Mouse (Mus musculus) splenic B cell, adult 2 months (primary cell): ENCODE data around the gene Tgfb3.
A peak's percentile ranks its signal among the peaks of the same experiment; 100 is the strongest.

Source experiments
- DNase-seq: peaks from one replicate; pipeline ENCODE4 v3.0.0-alpha.2; 2011; ENCODE audit warnings: low read depth, low spot score
- H3K27me3 ChIP-seq: 2 replicates; pipeline ENCODE4 v1.6.1; 2012; ENCODE audit warnings: mild to moderate bottlenecking, low read length, moderate library complexity, mixed read lengths; ENCODE audit not compliant: control insufficient read depth, poor library complexity, insufficient read depth, severe bottlenecking
- H3K36me3 ChIP-seq: 2 replicates; pipeline ENCODE4 v1.6.1; 2012; ENCODE audit warnings: mild to moderate bottlenecking, low read length, moderate library complexity, mixed read lengths; ENCODE audit not compliant: control insufficient read depth, poor library complexity, insufficient read depth, severe bottlenecking

Gene Tgfb3

GRCm38 (mm10) chr12:86071432-86071831, 7.4 kb downstream of the Tgfb3 start:
- H3K27me3 ChIP-seq = no peaks in the 10 kb centered on the region
- no peak for DNase-seq
- no peaks in the 10 kb centered on the region for H3K36me3 ChIP-seq

GRCm38 (mm10) chr12:86064796-86065195, 14.0 kb downstream of the Tgfb3 start:
- no peak for DNase-seq
- H3K36me3 ChIP-seq = no peaks in the 10 kb centered on the region
- H3K27me3 ChIP-seq = no peaks in the 10 kb centered on the region

- no peaks in the 10 kb centered on the region for H3K27me3 ChIP-seq
- H3K36me3 ChIP-seq = no peaks in the 10 kb centered on the region
- no peak for DNase-seq
These were observed 19.5 kb downstream of the Tgfb3 start for GRCm38 (mm10) chr12:86059341-86059740.

DNA sequence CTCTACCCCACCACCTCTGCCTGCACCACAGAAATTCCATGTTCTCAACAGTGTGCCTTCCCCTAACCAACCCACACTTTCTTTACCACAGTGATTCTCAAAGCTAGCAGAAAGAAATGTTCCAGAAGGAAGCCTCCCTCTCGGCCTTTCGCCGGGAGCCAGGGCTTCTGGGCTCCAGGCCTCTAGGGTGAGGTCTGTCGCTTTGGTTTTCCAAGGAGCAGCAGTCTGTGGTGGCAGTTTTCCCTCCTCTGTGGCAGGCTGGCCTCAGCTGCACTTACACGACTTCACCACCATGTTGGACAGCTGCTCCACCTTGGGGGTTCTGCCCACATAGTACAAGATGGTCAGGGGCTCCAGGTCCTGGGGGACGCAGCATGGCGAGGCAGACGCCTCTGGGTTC, 21.3 kb downstream of the Tgfb3 start:
- Histone ChIP-seq H3K27me3 (no peaks in the 10 kb centered on the region), H3K36me3 (no peaks in the 10 kb centered on the region)
- DNase-seq = no peak

- no peaks in the 10 kb centered on the region for H3K27me3 ChIP-seq
- no peaks in the 10 kb centered on the region for H3K36me3 ChIP-seq
- DNase-seq = no peak
These were observed 21.9 kb downstream of the Tgfb3 start for GRCm38 (mm10) chr12:86056976-86057375.

- no peaks in the 10 kb centered on the region for H3K27me3 ChIP-seq
- no peak for DNase-seq
- H3K36me3 ChIP-seq = no peaks in the 10 kb centered on the region
These were observed 23.5 kb downstream of the Tgfb3 start for GRCm38 (mm10) chr12:86055306-86055705.

DNA sequence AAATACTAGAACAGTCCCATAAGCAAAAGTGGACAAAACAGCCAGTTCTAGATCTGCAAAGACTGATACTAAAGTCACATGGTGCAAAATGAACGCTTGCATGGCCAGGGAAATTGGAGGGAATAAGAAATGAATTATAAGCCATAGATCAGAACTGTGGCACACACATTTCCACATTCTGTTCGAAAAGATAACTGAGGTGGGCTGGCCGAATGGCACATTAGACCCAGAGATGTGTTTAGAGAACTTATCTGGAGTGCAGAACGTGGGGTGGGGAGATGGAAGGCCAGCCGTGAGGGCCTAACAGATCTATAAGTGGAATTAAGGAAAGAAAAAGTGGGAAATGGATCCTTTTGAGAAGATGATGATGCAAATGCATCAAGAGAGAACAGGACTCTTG, 27.4 kb downstream of the Tgfb3 start:
- DNase-seq = no peak
- no peaks in the 10 kb centered on the region for H3K27me3 ChIP-seq
- no peaks in the 10 kb centered on the region for H3K36me3 ChIP-seq

DNA sequence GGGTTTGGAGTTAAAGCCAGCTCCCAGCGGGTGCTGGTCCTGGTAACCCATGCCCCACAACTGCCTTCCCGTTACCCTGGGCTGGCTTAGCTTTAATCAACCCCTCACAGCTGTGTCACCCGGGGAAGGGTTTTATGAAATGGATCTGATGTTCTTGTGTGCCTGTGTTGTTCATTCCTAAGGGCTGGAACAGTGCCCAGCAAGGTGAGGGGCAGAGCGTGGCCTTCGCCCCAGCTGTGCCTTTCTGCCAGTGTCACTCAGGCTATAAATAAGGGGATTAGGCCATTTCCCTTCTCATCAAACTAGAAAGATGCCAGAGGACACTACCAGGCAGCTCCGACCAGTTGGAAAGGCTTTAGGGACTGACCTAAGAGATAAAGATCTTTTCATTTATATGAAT, 29.0 kb downstream of the Tgfb3 start:
- DNase-seq = no peak
- Histone ChIP-seq H3K27me3 (no peaks in the 10 kb centered on the region), H3K36me3 (no peaks in the 10 kb centered on the region)

GRCm38 (mm10) chr12:86047376-86047775, 31.5 kb downstream of the Tgfb3 start:
- Histone ChIP-seq H3K36me3 (no peaks in the 10 kb centered on the region), H3K27me3 (no peaks in the 10 kb centered on the region)
- DNase-seq = peak; percentile 65

GRCm38 (mm10) chr12:86046776-86047175, 32.1 kb downstream of the Tgfb3 start:
- H3K36me3 ChIP-seq = no peaks in the 10 kb centered on the region
- peak; percentile 17 for DNase-seq
- H3K27me3 ChIP-seq = no peaks in the 10 kb centered on the region

GRCm38 (mm10) chr12:86046141-86046540, 32.7 kb downstream of the Tgfb3 start:
- H3K36me3 ChIP-seq = no peaks in the 10 kb centered on the region
- peak; percentile 60 for DNase-seq

GRCm38 (mm10) chr12:86039751-86040150, 39.1 kb downstream of the Tgfb3 start:
- Histone ChIP-seq H3K36me3 (no peaks in the 10 kb centered on the region), H3K27me3 (no peaks in the 10 kb centered on the region)
- DNase-seq = no peak

More at GRCm38 (mm10) chr12:86046141-86046540, 32.7 kb downstream of the Tgfb3 start:
- H3K27me3 ChIP-seq = no peaks in the 10 kb centered on the region

DNA sequence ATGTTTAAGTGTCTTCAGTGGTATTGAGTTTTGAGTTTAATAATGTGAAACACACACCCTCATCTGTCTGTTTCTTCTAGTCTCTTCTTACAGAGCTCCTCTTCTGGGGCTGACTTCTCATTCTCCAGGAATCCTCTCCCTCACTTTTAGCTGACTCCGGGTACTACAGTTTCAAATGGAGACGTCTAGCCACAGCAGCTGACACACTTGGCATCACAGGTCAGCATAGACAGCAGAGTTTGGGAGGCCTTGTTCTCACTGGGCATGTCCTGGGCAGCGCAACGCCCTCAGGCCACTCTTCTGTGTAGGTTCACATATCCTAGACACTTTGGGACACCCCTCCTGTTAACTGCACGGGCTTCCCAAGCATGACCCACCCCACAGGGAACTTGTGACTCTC, 39.8 kb downstream of the Tgfb3 start:
- Histone ChIP-seq H3K27me3 (no peaks in the 10 kb centered on the region), H3K36me3 (no peaks in the 10 kb centered on the region)
- DNase-seq = no peak

DNA sequence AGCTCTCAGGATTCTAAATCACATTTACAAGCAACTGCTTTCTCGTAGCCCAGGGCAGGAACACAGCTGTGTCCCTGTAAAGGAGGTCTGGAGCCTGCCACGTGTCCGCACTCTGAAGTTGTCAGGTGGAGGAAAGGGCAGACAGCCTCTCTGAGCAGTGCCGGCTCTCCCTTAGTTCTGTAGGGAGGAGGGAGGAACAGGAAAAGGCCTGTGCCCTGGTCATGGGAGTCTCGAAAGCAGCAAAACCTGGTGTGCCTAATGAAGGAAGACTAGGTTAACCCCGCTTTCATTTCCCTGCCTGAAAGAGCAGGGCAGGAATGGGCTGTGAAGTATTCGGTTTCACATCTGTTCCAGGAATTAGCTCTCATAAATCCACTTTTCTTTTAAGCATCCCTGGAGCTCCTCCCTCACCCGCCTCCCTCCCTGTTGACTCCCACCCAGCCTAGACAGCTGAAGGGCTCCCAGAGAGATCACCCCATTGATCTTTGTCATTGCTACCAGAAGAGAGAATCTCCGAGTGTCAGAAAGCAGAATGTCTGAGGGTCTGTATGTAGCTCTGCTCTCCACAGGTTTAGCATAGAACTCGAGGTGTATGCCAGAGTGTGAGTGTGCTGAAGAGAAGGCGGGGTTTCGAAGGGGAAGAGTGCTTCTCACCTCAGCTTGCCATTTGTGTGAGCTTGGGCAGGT, 41.5 kb downstream of the Tgfb3 start:
- DNase-seq = no peak
- Histone ChIP-seq H3K27me3 (no peaks in the 10 kb centered on the region), H3K36me3 (no peaks in the 10 kb centered on the region)

GRCm38 (mm10) chr12:86036368-86037166, 42.3 kb downstream of the Tgfb3 start:
- no peaks in the 10 kb centered on the region for H3K27me3 ChIP-seq
- no peaks in the 10 kb centered on the region for H3K36me3 ChIP-seq
- DNase-seq = no peak
